Mouse (Mus musculus) heart, adult 2 months (tissue): Measurements from ENCODE around the gene Kat6b. TPM values are rescaled to one million over a fixed set of nuclear protein-coding genes. Genes with fewer than 3 reads are reported as not detected.

Source experiments
- DNase-seq, 2 experiments: peaks; one replicate each; pipeline ENCODE4 v3.0.0; 2021
- H3K27ac ChIP-seq: fragments of 200-600 bp; 2 replicates; pipeline ENCODE4 v1.8.1; 2022
- H3K27me3 ChIP-seq: fragments of 200-500 bp; 2 replicates; pipeline ENCODE4 v1.6.1; 2012; ENCODE audit warnings: mild to moderate bottlenecking, low read length, inconsistent platforms, mixed read lengths; ENCODE audit not compliant: control insufficient read depth, insufficient read depth
- H3K36me3 ChIP-seq: fragments of 200-500 bp; 2 replicates; pipeline ENCODE4 v1.6.1; 2012; ENCODE audit warnings: low read length, inconsistent platforms; ENCODE audit not compliant: control insufficient read depth, insufficient read depth
- H3K4me1 ChIP-seq: fragments of 200-500 bp; 2 replicates; pipeline ENCODE4 v1.6.1; 2011; ENCODE audit warnings: low read length; ENCODE audit not compliant: control insufficient read depth, insufficient read depth
- H3K4me3 ChIP-seq: fragments of 200-600 bp; 2 replicates; pipeline ENCODE4 v1.8.1; 2022
- H3K79me2 ChIP-seq: fragments of 200-500 bp; replicated peaks from 2 replicates; pipeline ENCODE4 v1.6.1; 2012; ENCODE audit warnings: mild to moderate bottlenecking, inconsistent platforms, low read length, moderate library complexity, mixed read lengths; ENCODE audit not compliant: control insufficient read depth, insufficient read depth
- H3K9ac ChIP-seq: fragments of 200-500 bp; 2 replicates; pipeline ENCODE4 v1.6.1; 2012; ENCODE audit warnings: low read depth, mild to moderate bottlenecking, control low read depth, inconsistent platforms, low read length, mixed read lengths
- CTCF ChIP-seq: fragments of 200-600 bp; IDR thresholded peaks from 2 replicates; pipeline ENCODE4 v1.8.1; 2022; ENCODE audit warnings: antibody characterized with exemption, mild to moderate bottlenecking, moderate library complexity
- EP300 ChIP-seq: fragments of 200-500 bp; IDR thresholded peaks from 2 replicates; pipeline ENCODE4 v1.6.1; 2011; ENCODE audit warnings: low read depth, low read length, control low read depth; ENCODE audit not compliant: insufficient read depth
- POLR2A ChIP-seq: fragments of 200-500 bp; IDR thresholded peaks from 2 replicates; pipeline ENCODE4 v1.6.1; 2011; ENCODE audit warnings: mild to moderate bottlenecking, low read depth, low read length, control low read depth; ENCODE audit not compliant: insufficient read depth
- WGBS: fragments of 180-500 bp; shearing (Covaris S2); methylation state at CpG from one replicate; pipeline ENCODE4 v1.1.7; 2018; 5-methylcytosine and 5-hydroxymethylcytosine counted together
- intact Hi-C: fragments of 180-260 bp; cut with DNase I; formaldehyde crosslinking; loops from one replicate; pipeline ENCODE4 v1.15.1; 2025
- polyA plus RNA-seq: library from polyadenylated mRNA; depleted of rRNA; stranded (reverse); fragments of >200 nt; gene quantifications from 2 replicates; pipeline ENCODE4 v1.2.3, GENCODE M21; 2012
- total RNA-seq, 2 experiments: library from RNA; stranded (reverse); gene quantifications; 2 replicates each; pipeline ENCODE4 v1.2.3; 2021

Gene Kat6b
- total and polyA plus RNA-seq, 3 experiments, result 9.0 to 27.9 (median 26.6) TPM

- Histone ChIP-seq H3K4me3 (no peak overlapping the region), H3K4me1 (peaks cover 10% of the 10 kb centered on the region), H3K36me3 (peaks cover under 1% of the 10 kb centered on the region), H3K27ac (no peak overlapping the region), H3K9ac (no peak overlapping the region), H3K27me3 (no peaks in the 10 kb centered on the region), H3K79me2 (no peaks in the 10 kb centered on the region)
- TF ChIP-seq EP300 (no peak), CTCF (no peak), POLR2A (no peak)
- DNase-seq, result no peak
- intact Hi-C loops, result no loop called here
- WGBS, result 78% methylated on average over 4 of the region's 4 CpGs
Measured at GRCm38 (mm10) chr14:21563584-21564118, 82.4 kb downstream of the Kat6b start.

- intact Hi-C loops, result no loop called here
- peaks cover 2% of the 10 kb centered on the region; the same call in 1 of the 2 replicates for H3K79me2 ChIP-seq
- H3K27ac ChIP-seq, result no peak overlapping the region
- H3K4me1 ChIP-seq, result peaks cover 1% of the 10 kb centered on the region
- H3K27me3 ChIP-seq, result no peaks in the 10 kb centered on the region
- WGBS, result 83% methylated on average over 10 of the region's 10 CpGs
- no peak overlapping the region for H3K9ac ChIP-seq
- TF ChIP-seq EP300 (no peak), POLR2A (no peak), CTCF (no peak)
- no peaks in the 10 kb centered on the region for H3K36me3 ChIP-seq
- no peak for DNase-seq
- no peak overlapping the region for H3K4me3 ChIP-seq
Measured at GRCm38 (mm10) chr14:21565541-21566353, 84.5 kb downstream of the Kat6b start.

- Histone ChIP-seq H3K4me3 (no peak overlapping the region), H3K27ac (no peak overlapping the region), H3K36me3 (no peaks in the 10 kb centered on the region), H3K79me2 (peaks cover 2% of the 10 kb centered on the region; the same call in 1 of the 2 replicates), H3K9ac (no peak overlapping the region), H3K4me1 (no peaks in the 10 kb centered on the region; the same call in 1 of the 2 replicates), H3K27me3 (no peaks in the 10 kb centered on the region)
- no peak for TF ChIP-seq POLR2A
- TF ChIP-seq EP300, result no peak
- TF ChIP-seq CTCF, result no peak
- intact Hi-C loops, result no loop called here
- 88% methylated on average over 7 of the region's 7 CpGs for WGBS
- DNase-seq, result no peak
Measured at GRCm38 (mm10) chr14:21567293-21567984, 86.2 kb downstream of the Kat6b start.

- Histone ChIP-seq H3K9ac (no peak overlapping the region), H3K27me3 (no peaks in the 10 kb centered on the region), H3K79me2 (peaks cover 4% of the 10 kb centered on the region; the same call in 1 of the 2 replicates), H3K4me3 (no peak overlapping the region), H3K27ac (no peak overlapping the region), H3K36me3 (no peaks in the 10 kb centered on the region), H3K4me1 (no peaks in the 10 kb centered on the region; the same call in 1 of the 2 replicates)
- WGBS, result 95% methylated on average over 7 of the region's 7 CpGs
- intact Hi-C loops, result no loop called here
- no peak for DNase-seq
- TF ChIP-seq CTCF, result no peak
- TF ChIP-seq POLR2A, result no peak
- no peak for TF ChIP-seq EP300
Measured at GRCm38 (mm10) chr14:21568821-21569220, 87.6 kb downstream of the Kat6b start.

- DNase-seq, result no peak
- TF ChIP-seq EP300 (no peak), POLR2A (no peak), CTCF (no peak)
- H3K4me3 ChIP-seq, result no peak overlapping the region
- peaks cover 2% of the 10 kb centered on the region; the same call in 1 of the 2 replicates for H3K36me3 ChIP-seq
- H3K79me2 ChIP-seq, result peaks cover 12% of the 10 kb centered on the region
- H3K27ac ChIP-seq, result no peak overlapping the region
- H3K4me1 ChIP-seq, result peaks cover 2% of the 10 kb centered on the region
- intact Hi-C loops, result no loop called here
- WGBS, result 69% methylated on average over 8 of the region's 8 CpGs
- no peaks in the 10 kb centered on the region for H3K27me3 ChIP-seq
- no peak overlapping the region for H3K9ac ChIP-seq
Measured at GRCm38 (mm10) chr14:21574686-21575309, 93.6 kb downstream of the Kat6b start.
